Mouse (Mus musculus) forebrain, embryonic 14.5 days (tissue): ENCODE results near the gene Adat1. TPM values are rescaled to one million over a fixed set of nuclear protein-coding genes. Genes with fewer than 3 reads are reported as not detected.
"Not testable (repeated sequence)": the region's sequence is repeated elsewhere in the genome, so short reads cannot be mapped to it uniquely, and the experiment has no call there.

ENCODE experiments used
- ATAC-seq: fragments of 200-750 bp; cut with Nextera tagmentation; 2 replicates; pipeline ENCODE4 v1.8.0; 2017; ENCODE audit warnings: mild to moderate bottlenecking, moderate library complexity
- DNase-seq: peaks from one replicate; pipeline ENCODE4 v3.0.0-alpha.2; 2015; ENCODE audit warnings: low spot score
- H3K27ac ChIP-seq: fragments of 300-500 bp; sonication (generic); 2 replicates; pipeline ENCODE4 v1.5.1; 2014; ENCODE audit warnings: low read depth, mild to moderate bottlenecking, control low read depth, low read length, moderate library complexity
- H3K27me3 ChIP-seq: fragments of 300-500 bp; sonication (generic); replicated peaks from 2 replicates; pipeline ENCODE4 v1.6.1; 2014; ENCODE audit warnings: low read length, control low read depth, mixed read lengths; ENCODE audit not compliant: control insufficient read depth, insufficient read depth
- H3K36me3 ChIP-seq: fragments of 300-500 bp; sonication (generic); 2 replicates; pipeline ENCODE4 v1.6.1; 2014; ENCODE audit warnings: low read length, control low read depth; ENCODE audit not compliant: control insufficient read depth, insufficient read depth
- H3K4me1 ChIP-seq: fragments of 300-500 bp; sonication (generic); 2 replicates; pipeline ENCODE4 v1.6.1; 2014; ENCODE audit warnings: antibody characterized with exemption, low read length, control low read depth; ENCODE audit not compliant: control insufficient read depth, insufficient read depth
- H3K4me2 ChIP-seq: fragments of 300-500 bp; sonication (generic); 2 replicates; pipeline ENCODE4 v1.6.1; 2014; ENCODE audit warnings: mild to moderate bottlenecking, control low read depth, low read length
- H3K4me3 ChIP-seq: fragments of 300-500 bp; sonication (generic); 2 replicates; pipeline ENCODE4 v1.5.1; 2014; ENCODE audit warnings: low read depth, low read length, control low read depth
- H3K9ac ChIP-seq: fragments of 300-500 bp; sonication (generic); 2 replicates; pipeline ENCODE4 v1.6.1; 2014; ENCODE audit warnings: mild to moderate bottlenecking, low read length, control low read depth, moderate library complexity
- H3K9me3 ChIP-seq: fragments of 300-500 bp; sonication (generic); replicated peaks from 2 replicates; pipeline ENCODE4 v1.6.1; 2016; ENCODE audit warnings: low read length, control low read depth, mixed read lengths; ENCODE audit not compliant: control insufficient read depth
- whole genome bisulfite sequencing: fragments of 180-500 bp; shearing (Covaris S2); extraction: QIAGEN DNeasy Blood & Tissue Kit; methylation state at CpG from one replicate; pipeline ENCODE4 v1.1.7; 2014; 5-methylcytosine and 5-hydroxymethylcytosine counted together
- polyA plus RNA-seq: library from polyadenylated mRNA; unstranded; fragments of >200 nt; fragmentation: Nextera tagmentation; extraction: Ambion mirVana; gene quantifications from 2 replicates; pipeline ENCODE4 v1.2.1, GENCODE M21; 2014

Adat1 gene
- polyA plus RNA-seq, 1 experiment from 2014 or later = 5.6 TPM

GRCm38 (mm10) chr8:111938076-111938985 is 53.8 kb downstream of the Adat1 start:
- 90% methylated on average over 8 of the region's 9 CpGs for WGBS
- ATAC-seq, H3K27me3 ChIP-seq, DNase-seq, H3K27ac ChIP-seq, H3K9ac ChIP-seq, H3K9me3 ChIP-seq, H3K4me3 ChIP-seq, H3K4me2 ChIP-seq, H3K36me3 ChIP-seq: not testable (repeated sequence)
- H3K4me1 ChIP-seq = peaks cover 14% of the 10 kb centered on the region

GRCm38 (mm10) chr8:111937184-111937583 is 54.9 kb downstream of the Adat1 start:
- H3K27ac ChIP-seq = no peak overlapping the region
- H3K4me3 ChIP-seq = no peak overlapping the region
- no peak for DNase-seq
- no peak overlapping the region for H3K9ac ChIP-seq
- 74% methylated on average over 3 of the region's 3 CpGs for WGBS
- 0 out of 2 replicates have a peak, but pooled peaks cover 3% of the 10 kb centered on the region for H3K36me3 ChIP-seq
- H3K9me3 ChIP-seq = no peaks in the 10 kb centered on the region
- no peak overlapping the region for H3K4me2 ChIP-seq
- no peaks in the 10 kb centered on the region for H3K27me3 ChIP-seq
- ATAC-seq = no peak
- H3K4me1 ChIP-seq = peaks cover 22% of the 10 kb centered on the region

DNA sequence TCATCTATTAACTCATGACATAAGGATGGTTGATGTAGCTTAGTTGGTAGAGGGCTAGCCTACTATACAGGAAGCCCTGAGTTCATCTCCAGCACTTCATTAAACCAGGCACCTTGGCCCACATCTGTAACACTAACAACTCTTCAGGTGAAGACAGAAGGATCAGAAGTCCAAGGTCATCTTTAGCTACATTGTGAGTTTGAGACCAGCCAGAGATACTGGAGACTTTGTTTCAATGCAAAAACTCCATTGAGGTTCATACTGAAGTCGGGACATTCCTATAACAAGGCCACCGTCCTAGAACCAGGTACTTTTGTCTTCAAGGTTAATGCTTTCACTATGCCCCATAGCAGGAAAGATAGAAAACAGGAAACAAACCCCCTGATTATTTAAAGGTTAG is 57.9 kb downstream of the Adat1 start:
- Histone ChIP-seq H3K27me3 (no peaks in the 10 kb centered on the region), H3K4me3 (no peak overlapping the region), H3K27ac (no peak overlapping the region), H3K9ac (no peak overlapping the region), H3K9me3 (no peaks in the 10 kb centered on the region), H3K4me2 (no peak overlapping the region), H3K4me1 (peaks cover 10% of the 10 kb centered on the region), H3K36me3 (no peaks in the 10 kb centered on the region)
- WGBS = 85% methylated on average over 2 of the region's 2 CpGs
- DNase-seq (no peak), ATAC-seq (no peak)

DNA sequence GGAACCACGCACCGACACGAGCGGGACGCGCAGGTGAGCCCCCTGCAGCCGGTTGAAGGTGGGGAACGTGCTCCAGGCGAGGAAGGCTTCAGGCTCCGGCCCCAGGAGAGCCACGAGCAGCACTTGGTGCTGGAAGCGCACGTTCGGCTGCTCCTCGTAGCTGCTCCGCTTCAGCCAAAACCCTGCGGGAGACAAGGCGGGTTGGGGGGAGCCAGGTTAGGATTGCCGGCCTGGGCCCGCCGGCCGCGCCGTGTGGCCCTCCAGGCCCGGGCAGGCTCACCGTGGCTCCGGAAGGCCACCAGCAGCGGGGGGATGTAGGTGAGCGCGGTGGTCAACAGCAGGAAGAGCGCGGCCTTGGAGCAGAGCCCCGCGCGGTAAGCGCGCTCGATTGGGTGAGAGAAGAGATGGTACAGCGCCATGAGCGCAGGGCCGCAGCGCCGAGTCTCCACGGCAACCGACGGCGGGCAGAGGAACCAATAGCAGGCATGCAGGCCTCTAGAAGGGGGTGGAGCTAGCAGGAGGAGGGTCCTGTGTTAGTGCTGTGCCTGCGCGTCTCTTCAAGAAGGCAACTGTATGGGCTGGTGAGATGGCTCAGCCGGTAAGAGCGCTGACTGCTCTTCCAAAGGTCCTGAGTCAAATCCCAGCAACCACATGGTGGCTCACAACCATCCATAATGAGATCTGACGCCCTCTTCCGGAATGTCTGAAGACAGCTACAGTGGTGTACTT is 58.6 kb downstream of the Adat1 start, which contains the start of gene Tmem231:
Tmem231 (minus strand) TSS at position 534 of the 729 bp plus-strand sequence.
- ATAC-seq = peak; percentile 100
- Histone ChIP-seq H3K9ac (peak within 1 kb of the TSS; percentile 83), H3K4me2 (peak within 1 kb of the TSS; percentile 93), H3K4me1 (peaks cover 10% of the 10 kb centered on the region), H3K27me3 (no peaks in the 10 kb centered on the region), H3K9me3 (no peaks in the 10 kb centered on the region), H3K27ac (peak within 1 kb of the TSS; percentile 92), H3K4me3 (peak within 1 kb of the TSS; percentile 71), H3K36me3 (no peaks in the 10 kb centered on the region)
- DNase-seq = peak; percentile 98
- under 1% methylated on average over 53 of the region's 53 CpGs for WGBS

DNA sequence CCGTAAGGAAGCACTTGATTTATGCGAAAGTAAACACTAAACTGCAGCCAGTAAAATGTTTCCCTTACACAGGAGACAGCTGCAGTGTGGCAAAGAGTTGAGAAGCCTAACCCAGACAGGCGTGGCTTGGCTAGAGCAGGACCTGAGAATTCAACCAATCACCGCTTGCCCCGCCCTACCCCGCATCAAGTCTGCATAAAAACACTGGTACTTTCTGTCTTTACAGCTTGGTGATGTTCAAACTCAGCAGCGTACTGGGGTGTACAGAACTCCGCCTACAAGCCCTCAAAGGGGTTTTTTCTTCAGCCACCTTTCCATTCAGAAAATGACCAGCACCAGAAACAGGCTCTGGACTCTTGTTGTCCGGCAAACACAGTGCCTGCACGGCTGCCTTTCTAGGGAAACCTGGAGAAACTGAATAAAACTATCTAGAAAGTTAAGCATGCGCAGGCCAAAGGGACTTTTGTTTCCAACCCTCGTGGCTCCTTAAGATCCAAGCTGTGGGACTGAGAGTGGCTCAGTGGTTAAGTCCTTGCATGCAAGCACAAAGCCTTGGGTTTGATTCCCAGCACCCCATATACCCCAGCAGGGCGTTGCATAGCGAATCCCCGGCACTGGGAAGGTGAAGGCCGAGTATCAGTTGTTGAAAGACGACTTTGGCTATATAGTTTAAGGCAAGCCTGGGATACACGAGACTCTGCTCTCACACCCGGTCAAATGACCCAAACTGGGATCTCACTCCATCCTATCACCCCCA is 59.3 kb downstream of the Adat1 start:
- H3K36me3 ChIP-seq = no peaks in the 10 kb centered on the region
- no peaks in the 10 kb centered on the region for H3K9me3 ChIP-seq
- no peaks in the 10 kb centered on the region for H3K27me3 ChIP-seq
- peak overlapping the region; percentile 93 for H3K4me2 ChIP-seq
- peak overlapping the region; percentile 83 for H3K9ac ChIP-seq
- H3K4me1 ChIP-seq = peaks cover 10% of the 10 kb centered on the region
- H3K27ac ChIP-seq = peak overlapping the region; percentile 92
- H3K4me3 ChIP-seq = peak overlapping the region; percentile 71
- WGBS = 31% methylated on average over 19 of the region's 19 CpGs
- ATAC-seq (peak; percentile 46), DNase-seq (peak; percentile 74)

- Histone ChIP-seq H3K36me3 (no peaks in the 10 kb centered on the region), H3K4me3 (no peak overlapping the region), H3K4me2 (no peak overlapping the region), H3K27ac (no peak overlapping the region), H3K9me3 (no peaks in the 10 kb centered on the region), H3K27me3 (no peaks in the 10 kb centered on the region), H3K9ac (no peak overlapping the region), H3K4me1 (peaks cover 10% of the 10 kb centered on the region)
- WGBS = 88% methylated on average over 16 of the region's 16 CpGs
- ATAC-seq (no peak), DNase-seq (no peak)
These were observed 60.4 kb downstream of the Adat1 start for GRCm38 (mm10) chr8:111931721-111932120.

- no peak for DNase-seq
- Histone ChIP-seq H3K9ac (no peak overlapping the region), H3K27ac (no peak overlapping the region), H3K36me3 (no peaks in the 10 kb centered on the region), H3K27me3 (no peaks in the 10 kb centered on the region), H3K4me3 (no peak overlapping the region), H3K4me2 (no peak overlapping the region), H3K9me3 (no peaks in the 10 kb centered on the region), H3K4me1 (peaks cover 10% of the 10 kb centered on the region)
- WGBS = 76% methylated on average over 8 of the region's 8 CpGs
- ATAC-seq = no peak
These were observed 62.3 kb downstream of the Adat1 start for GRCm38 (mm10) chr8:111929648-111930344.

DNA sequence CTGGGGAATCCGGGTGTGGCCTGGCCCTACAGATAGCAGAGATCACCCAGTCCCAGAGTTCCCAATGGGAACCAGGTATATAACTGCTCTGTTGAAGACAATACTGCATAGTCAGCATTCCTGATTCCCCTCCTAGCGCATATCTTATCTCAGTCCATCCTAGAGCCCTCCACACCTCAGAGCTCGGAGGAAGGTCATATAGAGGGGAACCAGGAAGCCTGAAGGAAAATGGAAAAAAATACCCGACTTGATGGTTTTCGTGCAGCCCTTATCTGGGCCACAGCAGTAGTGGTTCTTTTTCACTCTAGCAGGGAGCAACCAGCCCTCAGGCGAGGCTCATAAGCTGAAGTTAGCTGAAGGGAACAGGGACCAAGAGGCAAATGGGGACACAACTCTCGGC is 67.1 kb downstream of the Adat1 start:
- Histone ChIP-seq H3K27ac (no peak overlapping the region), H3K4me2 (no peak overlapping the region), H3K27me3 (no peaks in the 10 kb centered on the region), H3K9me3 (no peaks in the 10 kb centered on the region), H3K36me3 (no peaks in the 10 kb centered on the region), H3K4me3 (no peak overlapping the region), H3K9ac (no peak overlapping the region), H3K4me1 (no peaks in the 10 kb centered on the region)
- ATAC-seq (no peak), DNase-seq (no peak)
- WGBS = 83% methylated on average over 7 of the region's 7 CpGs
